Mouse (Mus musculus): Measurements from ENCODE around the gene Olfr551.

DNA sequence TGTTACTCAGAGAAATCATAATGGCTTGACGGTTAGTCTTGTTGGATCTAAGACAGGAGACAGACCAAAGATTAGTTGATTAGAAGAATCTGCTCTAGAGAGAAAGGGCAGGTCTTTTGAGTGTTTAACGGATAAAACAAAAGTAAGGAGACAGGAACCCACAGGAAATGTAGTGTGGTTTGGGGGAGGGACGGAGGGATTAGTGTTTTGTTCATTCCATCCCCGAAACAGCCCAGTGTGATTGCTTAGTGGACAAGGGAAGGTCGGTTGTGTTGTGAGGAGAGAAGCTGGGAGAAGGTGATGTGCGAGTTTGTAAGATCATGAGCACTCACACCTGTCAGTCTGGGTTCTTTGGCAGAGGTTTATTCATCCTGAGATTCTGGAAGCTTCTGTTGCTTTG is 15.7 kb downstream of the Olfr551 start:
- TF ChIP-seq CTCF (IDR thresholded peaks at IDR 0.05; ENCODE audit: low read depth) (no peak), EP300 (IDR thresholded peaks at IDR 0.05; ENCODE audit: low read depth) (no peak)

Data from liver, postnatal 0 days (tissue).